Mouse (Mus musculus) bone marrow macrophage, adult 2 months (primary cell): Measurements from ENCODE around the gene Cacnb2.

Source experiments
- CTCF ChIP-seq: IDR thresholded peaks from 2 replicates; pipeline ENCODE4 v1.5.1; 2012; ENCODE audit warnings: low read depth, mild to moderate bottlenecking, low read length, moderate library complexity
- POLR2A ChIP-seq: IDR thresholded peaks from 2 replicates; pipeline ENCODE4 v1.6.1; 2012; ENCODE audit warnings: mild to moderate bottlenecking, low read depth, low read length, borderline replicate concordance

DNA sequence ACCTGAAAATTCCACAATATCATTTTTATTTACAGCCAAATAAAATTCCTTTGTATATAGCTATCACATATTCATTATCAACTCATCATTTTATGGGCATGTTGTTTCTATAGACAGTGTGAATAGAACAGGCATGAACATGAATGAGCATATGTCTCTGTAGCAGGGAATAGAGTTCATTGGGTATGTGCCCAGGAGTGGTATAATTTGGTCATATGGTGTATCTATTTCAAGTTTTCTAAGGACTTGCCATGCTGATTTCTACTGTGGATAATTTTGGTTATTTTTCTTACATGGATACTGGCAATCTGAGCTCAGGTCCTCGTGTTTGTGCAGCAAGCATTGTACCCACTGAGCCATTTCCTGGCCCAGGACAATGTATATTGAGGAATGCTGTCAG lies 243.8 kb downstream of the Cacnb2 start:
- TF ChIP-seq CTCF (no peak), POLR2A (no peak)
